Mouse (Mus musculus) liver (tissue): ENCODE results near the gene Plekhm1.

Experiments
- DNase-seq: peaks from one replicate; pipeline ENCODE4 v3.0.0-alpha.2; 2020; ENCODE audit warnings: mixed read lengths

Plekhm1 gene

GRCm38 (mm10) chr11:103338119-103338518 lies 74.4 kb downstream of the Plekhm1 start:
- DNase-seq, result no peak

DNA sequence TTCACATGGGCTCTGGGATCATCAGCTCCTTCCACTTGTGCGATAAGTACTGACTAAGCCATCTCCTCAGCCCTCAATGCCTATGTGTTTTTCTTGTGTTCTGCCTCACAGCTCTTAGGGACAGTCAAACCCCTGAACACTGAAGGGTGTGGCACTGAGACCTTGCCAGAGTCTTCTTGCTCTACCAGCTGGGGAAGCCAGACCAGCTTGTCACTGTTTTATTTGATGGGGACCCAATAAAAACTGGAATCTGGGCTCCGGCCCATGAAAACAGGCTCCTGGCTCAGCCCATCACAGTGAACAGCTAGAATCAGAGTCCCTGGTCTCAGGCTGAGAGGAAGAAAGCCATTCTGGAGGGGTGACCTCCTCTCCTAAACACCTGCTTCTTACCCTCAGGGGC lies 75.3 kb downstream of the Plekhm1 start:
- DNase-seq, result no peak

DNA sequence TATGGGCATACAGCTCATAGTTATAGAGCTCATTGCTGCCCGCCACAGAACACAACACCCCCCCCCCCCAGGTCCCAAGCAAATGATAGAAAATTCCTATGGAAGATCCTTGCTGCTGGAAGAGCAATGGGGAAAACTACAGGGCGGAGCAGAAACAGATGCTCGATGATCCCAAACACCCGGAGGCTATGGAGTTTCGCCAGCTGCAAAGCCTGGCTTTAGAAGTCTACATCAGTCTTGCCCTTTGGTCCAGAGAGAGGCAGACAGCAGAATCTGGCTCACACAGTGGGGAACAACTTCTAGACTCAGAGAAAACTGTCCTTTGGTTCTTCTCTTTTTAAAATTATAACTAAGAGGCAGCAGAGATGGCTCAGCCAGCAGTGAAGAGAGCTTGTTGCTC lies 76.9 kb downstream of the Plekhm1 start:
- no peak for DNase-seq

DNA sequence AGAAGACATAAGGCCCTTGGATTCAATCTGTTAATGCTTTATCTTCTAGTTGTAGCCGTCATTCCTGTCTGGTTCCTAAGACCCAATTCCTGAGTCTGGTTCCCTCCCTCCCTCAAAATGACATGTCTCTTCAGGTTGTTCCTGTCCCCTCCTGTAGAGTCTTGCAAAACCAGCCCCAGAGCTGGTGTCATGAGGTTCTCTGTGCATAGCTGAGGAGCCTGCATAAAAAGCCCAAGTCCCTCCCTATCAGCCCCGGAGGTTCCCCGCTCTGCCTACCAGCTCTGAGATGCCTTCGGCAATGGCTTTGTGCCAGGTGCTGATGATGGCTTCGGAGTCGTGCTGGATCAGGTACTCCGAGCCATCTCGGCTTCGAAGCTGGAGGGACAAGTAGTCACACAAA lies 77.6 kb downstream of the Plekhm1 start:
- no peak for DNase-seq

GRCm38 (mm10) chr11:103333719-103334398 lies 78.6 kb downstream of the Plekhm1 start:
- DNase-seq, result peak; percentile 31

GRCm38 (mm10) chr11:103332890-103333651 lies 79.4 kb downstream of the Plekhm1 start:
- no peak for DNase-seq

- DNase-seq, result peak; percentile 73
Measured at GRCm38 (mm10) chr11:103332186-103332889, 80.1 kb downstream of the Plekhm1 start.

- no peak for DNase-seq
Measured at GRCm38 (mm10) chr11:103331502-103332185, 80.8 kb downstream of the Plekhm1 start.

DNA sequence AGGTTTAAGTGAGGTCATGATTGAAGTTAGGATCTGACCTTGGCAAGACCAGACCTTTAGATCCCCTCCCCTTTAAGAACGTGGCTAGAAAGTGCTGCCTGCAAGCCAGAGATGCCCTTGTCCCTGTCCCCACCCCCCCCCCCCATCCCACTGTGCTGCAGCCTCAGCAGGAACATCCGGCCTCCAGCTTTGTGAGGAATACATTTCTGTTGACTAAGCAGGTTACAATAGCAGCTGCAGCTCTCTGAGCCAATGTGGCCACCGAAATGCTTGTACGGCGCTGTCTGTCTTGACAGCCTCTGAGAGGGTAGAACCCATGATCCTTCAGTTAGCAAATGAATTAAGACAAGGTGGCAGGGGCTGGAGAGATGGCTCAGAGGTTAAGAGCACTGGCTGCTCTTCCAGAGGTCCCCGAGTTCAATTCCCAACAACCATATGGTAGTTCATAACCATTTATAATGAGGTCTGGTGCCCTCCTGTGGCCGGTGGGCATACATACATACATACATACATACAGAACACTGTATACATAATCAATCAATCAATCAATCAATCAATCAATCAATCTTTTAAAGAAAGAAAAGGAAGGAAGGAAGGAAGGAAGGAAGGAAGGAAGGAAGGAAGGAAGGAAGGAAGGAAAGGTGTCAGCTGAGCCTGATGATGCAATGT lies 81.7 kb downstream of the Plekhm1 start:
- no peak for DNase-seq

DNA sequence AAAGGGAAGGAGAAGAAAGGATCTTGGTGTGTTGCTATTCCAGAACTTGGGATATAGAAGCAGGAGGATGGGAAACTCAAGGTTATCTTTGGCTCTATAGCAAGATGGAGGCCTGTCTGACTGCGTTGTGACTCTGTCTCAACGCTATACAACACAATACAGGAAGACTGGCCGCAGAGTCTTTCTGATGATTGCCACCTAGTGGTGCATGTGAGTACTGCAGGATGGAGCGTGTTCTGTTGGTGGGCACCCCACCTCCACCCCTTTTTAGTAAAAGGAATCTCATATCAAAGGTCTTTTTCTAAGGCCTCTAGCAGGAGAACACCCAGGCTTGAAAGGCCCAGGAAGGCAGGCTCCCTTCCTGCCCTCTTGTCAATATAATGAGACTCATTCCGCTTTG lies 85.5 kb downstream of the Plekhm1 start:
- peak; percentile 69 for DNase-seq

- peak; percentile 68 for DNase-seq
Measured at GRCm38 (mm10) chr11:103325172-103325571, 87.3 kb downstream of the Plekhm1 start.

- no peak for DNase-seq
Measured at GRCm38 (mm10) chr11:103324723-103325122, 87.8 kb downstream of the Plekhm1 start.

DNA sequence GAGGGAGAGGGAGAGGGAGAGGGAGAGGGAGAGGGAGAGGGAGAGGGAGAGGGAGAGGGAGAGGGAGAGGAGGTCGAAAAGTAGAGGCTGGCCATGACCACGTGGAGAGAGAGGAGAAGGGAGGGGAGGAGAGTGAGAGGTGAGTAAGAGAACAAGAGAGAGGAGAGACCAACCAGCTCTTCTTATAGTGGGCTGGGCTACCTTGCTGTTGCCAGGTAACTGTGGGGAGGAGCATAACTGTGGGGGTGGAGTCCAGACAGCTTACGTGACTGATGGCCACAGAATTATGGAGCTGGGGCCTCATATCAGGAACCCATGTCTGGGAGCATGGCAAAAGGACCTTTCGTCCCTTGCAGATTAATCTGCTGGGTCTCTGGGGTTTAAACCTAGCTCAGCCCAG lies 89.7 kb downstream of the Plekhm1 start:
- DNase-seq, result peak; percentile 19

DNA sequence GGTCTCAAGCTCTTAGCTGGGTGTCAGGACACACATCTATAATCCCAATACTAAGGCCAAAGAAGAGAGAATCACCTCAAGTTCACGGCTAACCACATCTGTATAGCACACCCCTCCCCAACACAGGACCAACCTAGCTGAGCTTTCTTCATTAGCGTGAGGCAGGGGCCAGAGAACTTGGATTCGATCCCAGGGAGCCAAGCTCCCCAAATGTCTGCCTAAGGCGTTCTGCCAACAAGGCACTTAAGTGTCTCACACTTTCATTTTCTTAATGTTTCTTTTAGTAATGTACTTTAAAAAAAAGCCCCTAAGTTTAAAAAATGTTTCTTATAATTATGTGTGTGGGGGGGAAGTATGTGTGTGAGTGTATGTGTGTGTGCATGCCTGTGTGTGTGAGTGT lies 91.8 kb downstream of the Plekhm1 start:
- DNase-seq, result no peak

DNA sequence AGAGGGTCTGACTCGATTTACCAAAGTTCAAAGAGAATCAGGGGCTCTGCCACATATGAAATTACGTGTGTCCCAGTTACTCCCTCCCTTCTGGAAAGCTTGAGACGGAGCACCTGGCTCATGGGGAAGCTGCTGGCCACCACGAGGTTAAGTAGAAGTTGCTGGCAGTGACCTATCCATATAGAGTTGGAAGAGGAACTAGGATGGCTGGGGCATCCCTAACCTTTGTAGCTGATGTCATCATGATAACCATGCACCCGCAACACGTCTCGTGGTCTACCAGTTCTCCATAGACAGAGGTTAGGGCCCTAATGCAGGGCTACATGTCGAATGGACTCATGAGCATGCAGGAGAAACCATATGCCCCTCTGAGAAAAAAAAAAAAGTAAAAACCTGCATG lies 92.3 kb downstream of the Plekhm1 start:
- no peak for DNase-seq

- no peak for DNase-seq
Measured at GRCm38 (mm10) chr11:103318042-103318441, 94.4 kb downstream of the Plekhm1 start.

DNA sequence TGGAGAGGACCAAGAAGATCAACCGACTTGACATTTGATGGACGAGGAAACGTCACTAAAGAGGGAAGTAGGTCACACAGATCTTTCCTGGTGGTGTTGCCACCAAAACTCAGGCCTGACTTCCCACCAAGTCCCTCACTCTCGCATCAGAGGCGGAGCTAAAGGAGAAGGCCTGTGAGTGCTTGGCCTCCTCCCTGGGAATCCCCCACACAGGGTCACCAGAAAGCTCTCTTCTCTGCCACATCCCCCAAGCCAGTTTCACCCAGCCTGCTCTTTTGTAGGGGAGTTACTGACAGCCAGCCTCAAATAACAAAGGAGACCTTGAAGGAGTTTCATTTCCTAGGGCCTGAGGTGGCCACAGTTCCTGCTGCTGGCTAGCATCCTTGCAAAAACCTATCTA lies 97.1 kb downstream of the Plekhm1 start:
- no peak for DNase-seq

DNA sequence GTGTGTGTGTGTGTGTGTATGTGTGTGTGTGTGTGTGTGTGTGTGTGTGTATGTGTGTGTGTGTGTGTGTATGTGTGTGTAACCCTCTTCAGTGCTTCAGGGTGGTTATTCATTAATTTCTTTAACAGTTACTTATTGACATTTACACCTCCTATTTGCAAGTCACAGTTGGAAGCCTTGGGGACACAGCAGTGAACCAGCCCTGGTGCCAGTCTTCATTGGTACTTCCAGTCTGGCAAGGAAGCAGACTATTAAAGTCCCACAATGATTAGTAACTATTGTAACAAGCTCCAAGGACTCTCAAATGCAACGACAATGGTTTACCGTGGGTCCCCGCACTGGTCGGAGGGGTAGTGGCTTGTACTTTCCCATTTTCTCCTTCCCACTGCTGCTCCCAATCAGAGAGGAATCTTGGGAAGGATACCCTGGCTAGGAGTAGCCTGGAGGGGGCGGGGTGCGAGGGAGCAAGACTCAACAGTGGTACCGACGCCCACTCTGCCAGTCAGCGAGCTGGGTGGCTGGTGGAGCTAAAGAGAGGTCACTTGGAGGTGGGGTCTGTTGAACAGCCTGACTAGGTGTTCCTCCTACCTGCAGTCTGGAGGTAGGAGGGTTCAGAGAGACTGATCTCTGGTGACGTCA lies 97.6 kb downstream of the Plekhm1 start:
- no peak for DNase-seq
